Mouse (Mus musculus) lung, adult 18-20 months (tissue): ENCODE data around the gene Cxcl5.
A peak's percentile ranks its signal among the peaks of the same experiment; 100 is the strongest.
"Not testable (repeated sequence)": the region's sequence is repeated elsewhere in the genome, so short reads cannot be mapped to it uniquely, and the experiment has no call there.

Experiments used
- DNase-seq, 2 experiments: peaks; one replicate each; pipeline ENCODE4 v3.0.0; 2022; ENCODE audit warnings: mixed read lengths in 2 of 2

The Cxcl5 gene

DNA sequence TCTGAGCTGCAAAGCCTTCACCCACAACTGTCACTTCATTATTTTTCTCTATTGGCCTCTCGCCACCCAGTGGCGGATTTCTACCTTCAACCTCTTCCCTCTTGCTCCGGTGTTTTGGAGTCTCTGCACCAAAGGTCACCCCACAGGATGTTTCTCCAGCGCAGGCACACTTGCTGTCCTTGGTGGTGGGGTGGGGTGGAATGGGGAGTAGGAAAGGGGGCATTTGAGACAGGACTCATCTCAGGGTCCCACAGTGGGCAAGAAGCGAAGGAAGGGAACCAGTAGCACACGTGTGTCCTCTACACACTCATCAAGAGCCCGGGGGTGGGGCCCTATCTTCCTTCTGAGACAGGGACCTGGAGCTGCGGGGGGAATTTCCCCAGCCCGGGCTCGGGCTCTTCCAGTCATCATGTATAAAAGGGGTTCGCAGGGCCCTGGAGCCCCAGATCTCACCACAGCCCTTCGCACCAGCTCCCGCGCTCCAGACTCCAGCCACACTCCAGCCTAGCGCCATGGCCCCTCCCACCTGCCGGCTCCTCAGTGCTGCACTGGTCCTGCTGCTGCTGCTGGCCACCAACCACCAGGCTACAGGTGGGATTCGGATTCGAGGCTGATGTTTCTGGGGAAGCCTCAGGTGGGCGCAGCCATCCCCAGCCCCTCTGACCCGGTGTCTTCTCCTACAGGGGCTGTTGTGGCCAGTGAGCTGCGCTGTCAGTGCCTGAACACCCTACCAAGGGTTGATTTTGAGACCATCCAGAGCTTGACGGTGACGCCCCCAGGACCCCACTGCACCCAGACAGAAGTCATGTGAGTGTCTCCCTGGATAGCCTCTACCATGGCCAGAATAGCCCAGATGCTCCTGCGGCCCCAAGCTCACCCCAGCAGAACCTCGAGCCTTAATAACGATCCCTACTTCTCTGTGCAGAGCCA is 26.8 kb downstream of the Cxcl5 start, which contains the start of gene Cxcl3:
Gene Cxcl3 (plus strand): TSS at position 445 of the 930 bp plus-strand sequence.
- DNase-seq, result peak; percentile 55 to 67

DNA sequence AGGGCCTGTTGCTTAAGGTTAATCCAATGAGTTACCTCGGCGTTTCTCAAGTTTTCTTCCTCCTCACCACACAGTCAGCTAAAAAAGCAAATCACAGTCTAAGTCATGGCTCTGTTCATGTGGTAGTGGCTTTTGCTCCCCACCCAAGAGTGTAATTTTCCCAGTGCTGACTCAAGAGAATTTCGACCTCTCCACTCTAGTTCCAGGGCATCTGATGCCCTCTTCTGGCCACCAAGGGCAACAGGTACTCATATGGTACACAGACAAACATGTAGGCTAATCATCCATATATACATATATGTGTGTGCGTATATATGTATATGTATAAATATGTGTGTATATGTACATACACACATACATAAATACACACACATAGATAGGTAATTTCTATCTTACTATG is 29.0 kb downstream of the Cxcl5 start:
- DNase-seq, result no peak

DNA sequence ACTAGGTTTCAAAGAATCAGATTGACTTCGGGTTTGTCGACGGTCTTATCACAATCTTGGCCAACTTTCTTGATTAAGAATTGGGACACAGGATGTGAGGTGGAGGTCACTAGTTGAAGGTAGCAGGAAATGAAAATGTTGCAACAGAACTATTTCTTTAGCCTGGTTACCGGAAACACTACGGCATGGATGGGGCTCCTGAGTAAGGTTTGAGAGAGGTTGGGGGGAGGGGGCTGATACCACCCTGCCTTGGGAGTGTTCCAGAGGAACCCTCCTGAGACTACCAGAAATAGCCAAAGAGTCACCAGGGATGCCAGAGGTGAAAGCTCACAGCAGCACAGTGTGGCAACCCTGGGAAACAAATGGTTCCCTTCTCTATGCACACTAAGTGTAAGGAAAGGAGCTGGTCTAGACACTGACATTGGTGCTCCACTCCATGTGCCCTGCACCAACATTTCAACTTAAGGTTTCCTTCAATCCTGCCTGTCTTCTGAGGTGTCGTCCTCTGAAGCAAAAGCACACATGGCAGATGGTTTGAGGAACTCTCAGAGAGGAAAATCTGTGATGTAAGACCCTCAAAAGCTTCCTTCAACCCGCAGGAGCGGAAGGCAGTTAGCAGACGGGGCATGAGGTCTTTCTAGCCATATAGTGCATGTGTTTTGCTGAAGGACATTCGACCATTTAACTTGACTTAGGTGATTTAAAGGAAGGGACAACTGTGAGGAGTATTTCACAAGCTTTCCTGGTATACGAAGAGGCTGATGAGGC is 30.3 kb downstream of the Cxcl5 start:
- DNase-seq, result peak in 1 of 2 experiments; percentile 34

DNA sequence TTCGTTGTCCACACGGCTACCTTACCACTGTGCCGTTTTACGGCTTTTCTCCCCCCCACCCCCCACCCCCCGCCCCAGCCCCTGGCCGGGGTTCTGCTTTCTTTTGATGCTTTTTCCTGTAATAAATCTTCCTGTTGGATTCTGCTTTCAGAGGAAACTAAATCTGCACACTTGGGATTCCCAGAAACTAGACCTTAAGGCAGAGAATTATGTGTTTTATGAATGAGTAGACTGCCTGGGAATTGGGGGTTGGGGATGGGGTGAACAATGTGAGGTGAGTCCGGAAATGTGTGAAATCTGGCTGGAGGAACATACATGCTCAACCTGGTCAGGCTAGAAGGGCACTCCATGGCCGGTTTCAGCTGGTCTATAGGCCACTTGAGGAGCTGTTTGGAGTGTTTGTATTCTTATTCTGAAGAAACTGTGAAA is 30.9 kb downstream of the Cxcl5 start:
- DNase-seq, result peak; percentile 65 to 74

DNA sequence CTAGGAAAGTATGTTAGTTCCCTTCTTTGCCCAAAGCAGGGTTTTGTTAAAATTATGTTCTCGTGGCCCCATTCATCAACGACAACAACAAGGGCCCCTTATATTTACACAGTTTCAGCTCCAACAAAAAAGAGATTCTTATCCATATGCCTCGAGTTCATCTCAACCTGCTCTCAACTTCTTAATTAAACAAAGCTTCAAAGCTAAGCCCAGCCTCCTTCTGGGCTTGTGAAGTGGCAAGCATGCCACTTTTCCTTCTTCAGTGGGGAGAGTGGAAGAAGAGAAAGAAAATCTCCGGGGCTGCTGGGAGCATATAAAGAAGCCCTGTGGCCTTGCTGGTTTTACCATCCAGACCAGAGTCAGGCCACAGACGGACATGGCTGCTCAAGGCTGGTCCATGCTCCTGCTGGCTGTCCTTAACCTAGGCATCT is 35.0 kb downstream of the Cxcl5 start, which contains the start of gene Cxcl15:
Gene Cxcl15 (plus strand): TSS at position 340 of the 431 bp plus-strand sequence.
- DNase-seq, result peak; percentile 66 to 73

DNA sequence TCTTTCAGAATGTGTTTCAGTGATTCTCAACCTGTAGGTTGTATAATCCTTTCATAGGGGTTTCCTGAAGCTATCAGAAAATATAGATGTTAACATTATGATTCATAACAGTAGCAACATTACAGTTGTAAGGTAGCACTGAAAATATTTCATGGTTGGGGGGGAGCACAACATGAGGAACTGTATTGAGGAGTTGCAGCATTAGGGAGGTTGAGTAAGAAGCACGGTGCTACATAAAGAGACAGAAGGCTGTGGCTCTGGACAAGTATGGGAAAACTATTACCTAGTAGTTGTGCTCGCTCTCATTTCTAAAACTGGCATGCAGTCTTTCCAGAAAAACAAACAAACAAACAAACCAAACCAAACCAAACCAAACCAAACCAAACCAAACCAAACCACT is 36.2 kb downstream of the Cxcl5 start:
- not testable (repeated sequence) for DNase-seq

DNA sequence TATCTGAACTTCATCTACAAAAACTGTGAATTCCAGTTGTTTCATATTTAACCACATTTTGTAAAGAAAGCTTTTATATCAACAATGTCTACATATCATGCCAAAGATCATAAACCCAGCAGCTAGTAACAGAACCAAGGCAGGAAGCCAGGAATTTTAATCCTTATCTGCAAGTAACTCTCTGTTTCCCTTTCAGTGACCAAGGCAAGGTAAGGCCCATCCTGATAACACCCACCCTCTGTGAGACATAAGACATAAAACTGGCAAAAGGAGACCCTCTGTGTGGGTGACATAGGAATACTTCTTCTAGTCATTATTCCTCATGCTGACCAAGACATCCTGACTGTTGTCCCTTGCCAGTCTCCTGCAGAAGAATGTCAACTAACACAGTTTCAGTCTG is 45.4 kb downstream of the Cxcl5 start:
- no peak for DNase-seq

DNA sequence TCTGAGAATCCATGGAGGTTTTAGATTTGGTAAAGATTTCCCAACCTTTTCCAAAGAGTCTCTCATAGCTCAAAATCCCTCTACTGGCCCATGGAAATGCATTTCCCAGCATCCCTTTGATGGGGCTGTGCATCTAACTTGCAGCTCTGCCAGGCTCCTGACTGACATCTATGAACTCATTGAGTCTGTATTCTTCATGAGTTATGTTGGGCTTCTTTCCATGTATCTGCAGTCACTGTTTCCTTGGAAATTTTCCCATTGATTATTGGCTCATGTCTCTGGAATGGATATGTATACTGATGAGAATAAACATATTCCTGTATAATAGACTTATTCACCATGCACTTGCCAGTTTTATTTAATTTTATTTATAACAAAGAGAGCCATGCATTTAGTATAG is 46.9 kb downstream of the Cxcl5 start:
- DNase-seq, result no peak

DNA sequence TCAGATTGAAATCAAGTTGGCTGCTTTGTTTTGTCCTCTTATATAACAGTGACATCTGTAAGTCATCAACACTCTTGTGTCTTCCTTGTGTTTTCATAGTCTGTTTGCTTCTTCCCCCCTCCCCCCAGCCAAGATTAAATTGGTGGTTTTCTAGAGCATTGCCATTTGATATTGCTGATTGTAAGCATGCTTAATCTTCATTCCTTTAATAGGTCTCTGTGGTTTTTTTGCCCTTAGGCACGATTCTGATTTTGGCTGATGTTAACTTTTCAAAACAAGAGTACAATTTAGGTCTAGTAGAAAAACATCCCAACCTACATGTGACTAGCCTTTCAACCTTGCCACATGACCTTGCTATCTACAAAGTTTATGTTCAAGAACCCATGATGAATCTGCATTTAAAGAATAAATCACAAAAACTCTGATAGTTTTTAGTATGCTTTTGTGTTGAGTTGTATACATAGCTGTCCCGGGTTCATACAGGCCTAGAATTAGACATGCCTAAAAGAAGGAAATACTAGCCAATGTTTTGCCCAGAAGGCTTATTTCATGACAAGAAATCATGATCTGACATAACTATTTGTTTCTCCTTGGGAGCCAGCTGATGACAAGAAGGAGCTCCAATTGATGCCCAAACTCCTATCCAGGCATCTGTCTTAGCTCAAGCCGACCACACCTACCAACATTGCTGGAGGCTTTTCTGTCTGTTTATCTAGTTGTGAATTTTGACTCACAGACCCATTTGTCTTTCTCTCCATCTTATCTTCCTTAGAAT is 48.2 kb downstream of the Cxcl5 start:
- DNase-seq, result no peak
